Mouse (Mus musculus) hindbrain, embryonic 14.5 days (tissue): ENCODE data around the gene Gm17304. TPM values are rescaled to one million over a fixed set of nuclear protein-coding genes. Genes with fewer than 3 reads are reported as not detected.

Experiments used
- ATAC-seq: fragments of 200-750 bp; cut with Nextera tagmentation; 2 replicates; pipeline ENCODE4 v1.8.0; 2017; ENCODE audit warnings: moderate number of reproducible peaks, mild to moderate bottlenecking, moderate TSS enrichment, moderate library complexity; ENCODE audit not compliant: low FRiP score
- DNase-seq: peaks from one replicate; pipeline ENCODE4 v3.0.0-alpha.2; 2015; ENCODE audit warnings: low spot score
- H3K27ac ChIP-seq: fragments of 300-500 bp; sonication (generic); 2 replicates; pipeline ENCODE4 v1.5.1; 2014; ENCODE audit warnings: mild to moderate bottlenecking, moderate library complexity
- H3K27me3 ChIP-seq: fragments of 300-500 bp; sonication (generic); 2 replicates; pipeline ENCODE4 v1.6.1; 2014; ENCODE audit warnings: mild to moderate bottlenecking, low read length, mixed read lengths; ENCODE audit not compliant: control insufficient read depth, insufficient read depth
- H3K36me3 ChIP-seq: fragments of 300-500 bp; sonication (generic); replicated peaks from 2 replicates; pipeline ENCODE4 v1.6.1; 2014; ENCODE audit not compliant: control insufficient read depth, insufficient read depth
- H3K4me1 ChIP-seq: fragments of 300-500 bp; sonication (generic); replicated peaks from 2 replicates; pipeline ENCODE4 v1.6.1; 2014; ENCODE audit warnings: antibody characterized with exemption, low read length, mixed read lengths; ENCODE audit not compliant: control insufficient read depth, insufficient read depth
- H3K4me2 ChIP-seq: fragments of 300-500 bp; sonication (generic); replicated peaks from 2 replicates; pipeline ENCODE4 v1.6.1; 2014; ENCODE audit warnings: mild to moderate bottlenecking, moderate library complexity
- H3K4me3 ChIP-seq: fragments of 300-500 bp; sonication (generic); replicated peaks from 2 replicates; pipeline ENCODE4 v1.5.1; 2014; ENCODE audit warnings: mild to moderate bottlenecking, low read length
- H3K9ac ChIP-seq: fragments of 300-500 bp; sonication (generic); 2 replicates; pipeline ENCODE4 v1.6.1; 2014
- H3K9me3 ChIP-seq: fragments of 300-500 bp; sonication (generic); 2 replicates; pipeline ENCODE4 v1.6.1; 2016; ENCODE audit warnings: low read length; ENCODE audit not compliant: control insufficient read depth
- WGBS: fragments of 180-500 bp; shearing (Covaris S2); extraction: QIAGEN DNeasy Blood & Tissue Kit; methylation state at CpG from one replicate; pipeline ENCODE4 v1.1.7; 2014; 5-methylcytosine and 5-hydroxymethylcytosine counted together
- polyA plus RNA-seq: library from polyadenylated mRNA; unstranded; fragments of >200 nt; fragmentation: Nextera tagmentation; extraction: Ambion mirVana; gene quantifications from 2 replicates; pipeline ENCODE4 v1.2.1, GENCODE M21; 2014

Gene Gm17304
- not detected in 2 replicates for polyA plus RNA-seq

DNA sequence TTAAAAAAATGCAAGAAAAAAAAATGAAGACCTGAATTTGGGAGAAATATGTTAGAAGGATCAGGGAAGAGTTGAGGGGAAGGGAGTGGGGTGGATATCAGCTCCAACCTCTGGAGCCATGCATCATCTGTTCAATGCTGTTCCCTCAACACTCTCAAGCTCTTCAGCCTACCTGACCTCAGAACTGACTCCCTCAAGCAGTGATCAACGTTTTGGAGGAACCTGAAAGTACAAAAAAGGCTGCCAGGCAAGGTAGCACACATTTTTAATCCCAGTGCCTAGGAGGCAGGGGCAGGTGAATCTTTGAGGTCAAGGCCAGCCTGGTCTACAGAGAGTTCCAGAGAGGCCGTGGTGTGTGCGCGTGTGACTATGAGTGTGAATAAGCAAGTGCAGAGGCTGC is at the start of gene Gm17304:
Gm17304 (plus strand) TSS at position 301 of the 400 bp plus-strand sequence.
- no peak within 1 kb of the TSS for H3K4me2 ChIP-seq
- DNase-seq: no peak
- H3K27ac ChIP-seq: no peak within 1 kb of the TSS
- H3K4me1 ChIP-seq: no peaks in the 10 kb centered on the region
- H3K27me3 ChIP-seq: no peaks in the 10 kb centered on the region
- H3K36me3 ChIP-seq: 0 out of 2 replicates have a peak, but pooled peaks cover 4% of the 10 kb centered on the region
- H3K4me3 ChIP-seq: no peak within 1 kb of the TSS
- no peaks in the 10 kb centered on the region for H3K9me3 ChIP-seq
- no peak within 1 kb of the TSS for H3K9ac ChIP-seq
- ATAC-seq: no peak
- 92% methylated on average over 4 of the region's 4 CpGs for WGBS

DNA sequence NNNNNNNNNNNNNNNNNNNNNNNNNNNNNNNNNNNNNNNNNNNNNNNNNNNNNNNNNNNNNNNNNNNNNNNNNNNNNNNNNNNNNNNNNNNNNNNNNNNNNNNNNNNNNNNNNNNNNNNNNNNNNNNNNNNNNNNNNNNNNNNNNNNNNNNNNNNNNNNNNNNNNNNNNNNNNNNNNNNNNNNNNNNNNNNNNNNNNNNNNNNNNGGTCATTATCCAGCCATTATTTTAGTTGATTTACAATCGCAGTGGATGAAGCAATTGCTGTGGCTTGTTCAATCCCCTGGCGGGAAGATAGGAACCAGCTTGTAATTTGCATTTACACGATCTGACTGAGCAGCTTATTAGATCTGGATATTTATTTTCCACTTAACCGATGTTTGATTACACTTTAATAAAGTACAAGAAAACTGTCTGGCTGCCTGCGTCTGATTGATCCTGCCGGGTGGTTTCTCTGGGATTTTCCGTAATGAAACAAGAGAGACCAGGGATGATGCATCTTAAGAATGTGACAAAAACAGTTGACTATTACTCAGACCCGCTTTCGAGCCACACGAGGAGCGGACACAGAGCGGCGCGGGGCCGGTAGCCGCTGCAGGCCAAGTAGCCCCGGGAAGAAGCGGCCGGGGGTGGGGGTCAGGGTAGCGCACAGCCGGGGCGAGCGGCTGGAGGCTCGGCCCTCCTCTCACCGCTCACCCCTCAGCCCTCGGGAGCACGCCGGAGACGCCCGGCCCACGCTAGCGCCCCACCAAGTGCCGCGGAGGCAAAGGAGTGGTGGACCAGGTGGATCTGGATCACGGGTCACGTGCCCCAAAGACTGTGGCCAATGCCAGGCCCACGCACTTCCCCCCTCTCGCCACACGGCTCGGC is 48.0 kb upstream of the Gm17304 start:
- Histone ChIP-seq H3K9ac (peak overlapping the region; percentile 21; the same call in 1 of the 2 replicates), H3K9me3 (no peaks in the 10 kb centered on the region), H3K4me3 (peak overlapping the region; percentile 25), H3K27me3 (peaks cover 87% of the 10 kb centered on the region), H3K36me3 (no peaks in the 10 kb centered on the region), H3K4me1 (peaks cover 28% of the 10 kb centered on the region), H3K4me2 (peak overlapping the region; percentile 56), H3K27ac (no peak overlapping the region; the same call in 1 of the 2 replicates)
- DNase-seq (peak; percentile 62), ATAC-seq (peak; percentile 62)
- WGBS: 2% methylated on average over 40 of the region's 40 CpGs

GRCm38 (mm10) chr5:106561499-106561822 is 47.4 kb upstream of the Gm17304 start:
- H3K4me1 ChIP-seq: peaks cover 28% of the 10 kb centered on the region
- H3K27ac ChIP-seq: no peak overlapping the region
- no peaks in the 10 kb centered on the region for H3K36me3 ChIP-seq
- no peaks in the 10 kb centered on the region for H3K9me3 ChIP-seq
- peak overlapping the region; percentile 21; the same call in 1 of the 2 replicates for H3K9ac ChIP-seq
- peak overlapping the region; percentile 56 for H3K4me2 ChIP-seq
- DNase-seq: no peak
- peaks cover 91% of the 10 kb centered on the region for H3K27me3 ChIP-seq
- ATAC-seq: no peak
- peak overlapping the region; percentile 25 for H3K4me3 ChIP-seq
- 21% methylated on average over 8 of the region's 8 CpGs for WGBS

- Histone ChIP-seq H3K4me2 (no peak overlapping the region), H3K4me3 (no peak overlapping the region), H3K27me3 (peaks cover 98% of the 10 kb centered on the region), H3K9me3 (no peaks in the 10 kb centered on the region), H3K36me3 (no peaks in the 10 kb centered on the region), H3K9ac (no peak overlapping the region), H3K27ac (no peak overlapping the region), H3K4me1 (peaks cover 5% of the 10 kb centered on the region)
- ATAC-seq (no peak), DNase-seq (no peak)
- 54% methylated on average over 6 of the region's 6 CpGs for WGBS
These were observed 42.9 kb upstream of the Gm17304 start for GRCm38 (mm10) chr5:106566025-106566424.

DNA sequence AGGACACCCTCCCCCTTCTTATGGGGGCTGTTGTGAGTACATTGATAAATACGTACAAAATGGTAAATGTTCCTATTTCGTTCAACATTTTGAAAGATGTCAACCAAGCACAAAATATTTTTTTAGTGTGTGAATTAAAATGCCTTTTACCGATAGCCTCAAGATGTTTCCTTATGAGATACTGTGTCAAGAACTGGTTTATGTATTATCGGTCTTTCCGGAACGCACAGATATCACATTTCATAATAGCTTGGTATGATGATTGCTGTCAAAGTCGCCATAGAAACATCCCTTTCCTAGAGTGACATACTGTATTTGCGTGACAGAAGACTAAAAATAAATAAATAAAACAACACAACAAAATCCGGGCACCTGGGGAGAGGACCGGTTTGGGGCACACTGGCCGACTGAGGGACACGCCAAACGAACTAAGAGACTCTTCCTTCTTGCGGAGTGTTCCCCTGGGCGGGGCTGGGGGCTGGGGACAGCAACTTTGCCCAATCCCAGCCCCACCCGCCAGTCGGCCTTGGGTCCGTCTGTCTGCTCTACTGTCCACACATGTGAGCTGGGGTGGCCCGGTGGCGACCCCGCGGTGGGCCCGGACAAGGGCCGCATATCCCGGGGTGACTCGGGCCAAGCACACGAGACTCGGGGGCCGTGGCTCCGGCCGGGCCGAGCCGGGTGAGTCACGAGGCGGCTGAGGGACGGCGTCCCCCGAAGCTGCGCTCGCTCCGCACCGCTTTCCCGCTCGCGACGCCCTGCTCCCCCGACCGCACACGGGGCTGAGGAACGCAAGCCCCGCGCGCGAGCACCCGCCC is 34.9 kb upstream of the Gm17304 start:
- Histone ChIP-seq H3K36me3 (no peaks in the 10 kb centered on the region), H3K27ac (no peak overlapping the region), H3K27me3 (peaks cover 78% of the 10 kb centered on the region), H3K9ac (peak overlapping the region; percentile 66), H3K4me1 (peaks cover 16% of the 10 kb centered on the region), H3K4me2 (peak overlapping the region; percentile 96), H3K9me3 (no peaks in the 10 kb centered on the region), H3K4me3 (peak overlapping the region; percentile 53)
- 6% methylated on average over 48 of the region's 55 CpGs for WGBS
- ATAC-seq: peak; percentile 78
- DNase-seq: no peak

- Histone ChIP-seq H3K27ac (no peak overlapping the region), H3K27me3 (peaks cover 75% of the 10 kb centered on the region), H3K9ac (peak overlapping the region; percentile 66), H3K4me2 (peak overlapping the region; percentile 96), H3K9me3 (no peaks in the 10 kb centered on the region), H3K36me3 (no peaks in the 10 kb centered on the region), H3K4me3 (peak overlapping the region; percentile 53), H3K4me1 (peaks cover 16% of the 10 kb centered on the region)
- ATAC-seq (peak; percentile 88), DNase-seq (peak; percentile 79)
- under 1% methylated on average over 42 of the region's 45 CpGs for WGBS
These were observed 34.3 kb upstream of the Gm17304 start for GRCm38 (mm10) chr5:106574560-106574946.

- ATAC-seq (no peak), DNase-seq (no peak)
- H3K4me1 ChIP-seq: peaks cover 16% of the 10 kb centered on the region
- H3K9me3 ChIP-seq: no peaks in the 10 kb centered on the region
- H3K27me3 ChIP-seq: peaks cover 75% of the 10 kb centered on the region
- H3K9ac ChIP-seq: no peak overlapping the region
- peak overlapping the region; percentile 96 for H3K4me2 ChIP-seq
- H3K27ac ChIP-seq: no peak overlapping the region
- 28% methylated on average over 4 of the region's 4 CpGs for WGBS
- no peaks in the 10 kb centered on the region for H3K36me3 ChIP-seq
- peak overlapping the region; percentile 53 for H3K4me3 ChIP-seq
These were observed 33.8 kb upstream of the Gm17304 start for GRCm38 (mm10) chr5:106575098-106575497.

- Histone ChIP-seq H3K4me1 (peaks cover 16% of the 10 kb centered on the region), H3K9me3 (no peaks in the 10 kb centered on the region), H3K27ac (no peak overlapping the region), H3K9ac (no peak overlapping the region), H3K36me3 (no peaks in the 10 kb centered on the region), H3K27me3 (peaks cover 65% of the 10 kb centered on the region), H3K4me2 (no peak overlapping the region), H3K4me3 (no peak overlapping the region)
- ATAC-seq (peak; percentile 65; the same call in 1 of the 2 replicates), DNase-seq (peak; percentile 36)
- 40% methylated on average over 9 of the region's 9 CpGs for WGBS
These were observed 31.5 kb upstream of the Gm17304 start for GRCm38 (mm10) chr5:106577237-106577888.

DNA sequence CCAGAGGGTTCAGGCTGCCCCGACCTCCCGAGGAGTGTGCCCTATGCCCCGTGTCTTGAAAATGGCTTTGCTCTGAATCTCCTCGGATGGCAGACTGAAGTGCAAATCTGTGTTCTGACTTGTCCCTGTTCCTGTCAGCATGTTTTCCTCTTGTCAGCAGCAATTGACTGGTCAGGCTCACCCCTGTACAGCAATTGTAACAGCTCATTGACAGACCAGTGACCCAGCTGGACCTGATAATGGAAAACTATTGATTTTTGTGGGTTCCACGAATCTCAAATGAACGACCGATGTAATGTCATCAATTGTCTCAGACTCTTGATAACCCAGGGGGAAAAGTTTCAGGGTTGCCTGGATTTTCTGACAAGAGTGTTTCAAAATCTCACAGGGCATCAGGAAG is 28.0 kb upstream of the Gm17304 start:
- H3K9me3 ChIP-seq: no peaks in the 10 kb centered on the region
- H3K4me2 ChIP-seq: no peak overlapping the region

More for the DNA sequence above, 28.0 kb upstream of the Gm17304 start:
- H3K27me3 ChIP-seq: peaks cover 36% of the 10 kb centered on the region
- no peak for ATAC-seq
- H3K27ac ChIP-seq: no peak overlapping the region
- no peak overlapping the region for H3K9ac ChIP-seq
- H3K36me3 ChIP-seq: no peaks in the 10 kb centered on the region
- no peak for DNase-seq
- no peaks in the 10 kb centered on the region for H3K4me1 ChIP-seq
- H3K4me3 ChIP-seq: no peak overlapping the region
- WGBS: 76% methylated on average over 7 of the region's 7 CpGs
